Mouse (Mus musculus): ENCODE data around the gene St7.

- TF ChIP-seq POLR2A (IDR thresholded peaks at IDR 0.05; ENCODE audit: low read depth, low read length): no peak
- TF ChIP-seq CTCF (IDR thresholded peaks at IDR 0.05; ENCODE audit: borderline replicate concordance, insufficient read depth, low read length): no peak
Measured at GRCm38 (mm10) chr6:17941916-17942315, 249.2 kb downstream of the St7 start.

Measured in embryonic fibroblast, embryonic 13.5 days (primary cell).